Mouse (Mus musculus) liver, postnatal 0 days (tissue): ENCODE data around the gene Specc1.

Source experiments
- CTCF ChIP-seq: sonication (generic); IDR thresholded peaks from 2 replicates; pipeline ENCODE4 v1.5.1; 2016; ENCODE audit warnings: antibody characterized with exemption, low read depth
- EP300 ChIP-seq: IDR thresholded peaks from 2 replicates; pipeline ENCODE4 v1.6.1; 2016; ENCODE audit warnings: antibody characterized with exemption, low read depth, mild to moderate bottlenecking

GRCm38 (mm10) chr11:62075071-62075470, 118.5 kb downstream of the Specc1 start:
- TF ChIP-seq CTCF = no peak
- TF ChIP-seq EP300 = no peak
